Mouse (Mus musculus): ENCODE measurements around the gene Ldlrad1. TPM values are rescaled to one million over a fixed set of nuclear protein-coding genes. Genes with fewer than 3 reads are reported as not detected.

Gene Ldlrad1
- total RNA-seq, 2 experiments from 2014 or later: 0.33 TPM; not detected in 1

- no peak for DNase-seq
- intact Hi-C loops (cut with DNase I): loop anchor here (5.0 kb wide), 1 partner anchor 75 kb away; the partner anchor contains the start of genes Tceanc2 and Tmem59
These were observed 43.5 kb downstream of the Ldlrad1 start for GRCm38 (mm10) chr4:107252522-107252921.

GRCm38 (mm10) chr4:107253125-107254091 lies 44.4 kb downstream of the Ldlrad1 start, which contains the start of the genes Lrrc42 and Hspb11:
Lrrc42 (minus strand) TSS chr4:107253532.
Hspb11 (plus strand) TSS chr4:107253593.
- intact Hi-C loops (cut with DNase I): loop anchor here (2.0 to 5.0 kb wide), 2 partner anchors 61 to 76 kb away; partner anchors contain the start of genes Tceanc2, Tmem59 and Yipf1
- DNase-seq: peak; percentile 94

GRCm38 (mm10) chr4:107254414-107254813 lies 45.4 kb downstream of the Ldlrad1 start:
- no peak for DNase-seq
- intact Hi-C loops (cut with DNase I): loop anchor here (2.0 to 5.0 kb wide), 2 partner anchors 60 to 77 kb away; partner anchors contain the start of genes Tceanc2, Tmem59 and Yipf1

GRCm38 (mm10) chr4:107260001-107260400 lies 51.0 kb downstream of the Ldlrad1 start:
- intact Hi-C loops (cut with DNase I): no loop called here
- DNase-seq: no peak

Other genes with a start within 250 kb of the Ldlrad1 start
- 10 to 100 TPM; 90.0 to 98.9 TPM for gene Mrpl37, start 142.3 kb upstream of the Ldlrad1 start, total RNA-seq (2021)
- gene Cyb5rl, start 142.2 kb upstream of the Ldlrad1 start, total RNA-seq (2021): 10 to 100 TPM; 11.7 to 14.5 TPM
- not detected for gene Cdcp2, start 112.3 kb upstream of the Ldlrad1 start, total RNA-seq (2021)
- 100 to 1,000 TPM; 149 to 155 TPM for gene Tmem59, start 30.8 kb upstream of the Ldlrad1 start, total RNA-seq (2021)
- 10 to 100 TPM; 11.8 to 12.5 TPM for gene Tceanc2, start 30.1 kb upstream of the Ldlrad1 start, total RNA-seq (2021)
- 10 to 100 TPM; 11.1 to 14.1 TPM for gene Lrrc42, start 44.4 kb downstream of the Ldlrad1 start, total RNA-seq (2021)
- 10 to 100 TPM; 14.6 TPM for gene Hspb11, start 44.4 kb downstream of the Ldlrad1 start, total RNA-seq (2021)
- under 1 TPM in 1 of 2 experiments, not detected in 1; 0.12 TPM for gene Dio1, start 98.0 kb downstream of the Ldlrad1 start, total RNA-seq (2021)
- gene Yipf1, start 105.2 kb downstream of the Ldlrad1 start, total RNA-seq (2021): 10 to 100 TPM; 22.3 to 25.3 TPM
- gene Ndc1, start 158.6 kb downstream of the Ldlrad1 start, total RNA-seq (2021): 10 to 100 TPM; 11.5 to 12.8 TPM
- gene Glis1, start 225.4 kb downstream of the Ldlrad1 start, total RNA-seq (2021): under 1 TPM; 0.17 to 0.31 TPM